Mouse (Mus musculus) limb, embryonic 14.5 days (tissue): ENCODE measurements around the gene Nsg1. TPM values are rescaled to one million over a fixed set of nuclear protein-coding genes. Genes with fewer than 3 reads are reported as not detected.

Source experiments
- ATAC-seq: fragments of 200-750 bp; cut with Nextera tagmentation; 2 replicates; pipeline ENCODE4 v1.8.0; 2017; ENCODE audit warnings: low read depth, moderate number of reproducible peaks, moderate TSS enrichment; ENCODE audit not compliant: low FRiP score
- DNase-seq: peaks from one replicate; pipeline ENCODE4 v3.0.0-alpha.2; 2015; ENCODE audit warnings: low spot score
- H3K27ac ChIP-seq: fragments of 300-500 bp; sonication (generic); replicated peaks from 2 replicates; pipeline ENCODE4 v1.5.1; 2014; ENCODE audit warnings: low read depth, mild to moderate bottlenecking, low read length, moderate library complexity, mixed read lengths
- H3K27me3 ChIP-seq: fragments of 300-500 bp; sonication (generic); 2 replicates; pipeline ENCODE4 v1.6.1; 2014; ENCODE audit warnings: low read length, mixed read lengths; ENCODE audit not compliant: control insufficient read depth, insufficient read depth
- H3K36me3 ChIP-seq: fragments of 300-500 bp; sonication (generic); 2 replicates; pipeline ENCODE4 v1.6.1; 2014; ENCODE audit warnings: mild to moderate bottlenecking, low read length, moderate library complexity, mixed read lengths; ENCODE audit not compliant: control insufficient read depth, insufficient read depth
- H3K4me1 ChIP-seq: fragments of 300-500 bp; sonication (generic); 2 replicates; pipeline ENCODE4 v1.6.1; 2014; ENCODE audit warnings: antibody characterized with exemption, low read length, mixed read lengths; ENCODE audit not compliant: control insufficient read depth, insufficient read depth
- H3K4me2 ChIP-seq: fragments of 300-500 bp; sonication (generic); replicated peaks from 2 replicates; pipeline ENCODE4 v1.6.1; 2014; ENCODE audit warnings: low read depth, mild to moderate bottlenecking, low read length, moderate library complexity; ENCODE audit not compliant: severe bottlenecking
- H3K4me3 ChIP-seq: fragments of 300-500 bp; sonication (generic); replicated peaks from 2 replicates; pipeline ENCODE4 v1.5.1; 2014; ENCODE audit warnings: low read length
- H3K9ac ChIP-seq: fragments of 300-500 bp; sonication (generic); 2 replicates; pipeline ENCODE4 v1.6.1; 2014; ENCODE audit warnings: mild to moderate bottlenecking, low read depth, low read length, moderate library complexity; ENCODE audit not compliant: severe bottlenecking
- H3K9me3 ChIP-seq: fragments of 300-500 bp; sonication (generic); 2 replicates; pipeline ENCODE4 v1.6.1; 2016; ENCODE audit warnings: low read length; ENCODE audit not compliant: control insufficient read depth
- POLR2A ChIP-seq: fragments of 200-500 bp; IDR thresholded peaks from 2 replicates; pipeline ENCODE4 v1.8.0; 2012; ENCODE audit warnings: inconsistent platforms, mild to moderate bottlenecking, moderate library complexity, borderline replicate concordance; ENCODE audit not compliant: insufficient read depth, insufficient read length; ENCODE audit errors: extremely low read depth
- WGBS: fragments of 180-500 bp; shearing (Covaris S2); extraction: QIAGEN DNeasy Blood & Tissue Kit; methylation state at CpG from one replicate; pipeline ENCODE4 v1.1.7; 2014; 5-methylcytosine and 5-hydroxymethylcytosine counted together
- polyA plus RNA-seq, 2 experiments: library from polyadenylated mRNA; depleted of rRNA in 1 of 2; stranded (reverse) in 1 of 2; unstranded in 1 of 2; fragments of >200 nt; fragmentation: Nextera tagmentation in 1 of 2; extraction: Ambion mirVana in 1 of 2; gene quantifications; 2 replicates each; pipeline versions ENCODE4 v1.2.1 to v1.2.3; 2012 to 2014

The Nsg1 gene
- polyA plus RNA-seq, 2 experiments: 34.7 to 151 TPM

DNA sequence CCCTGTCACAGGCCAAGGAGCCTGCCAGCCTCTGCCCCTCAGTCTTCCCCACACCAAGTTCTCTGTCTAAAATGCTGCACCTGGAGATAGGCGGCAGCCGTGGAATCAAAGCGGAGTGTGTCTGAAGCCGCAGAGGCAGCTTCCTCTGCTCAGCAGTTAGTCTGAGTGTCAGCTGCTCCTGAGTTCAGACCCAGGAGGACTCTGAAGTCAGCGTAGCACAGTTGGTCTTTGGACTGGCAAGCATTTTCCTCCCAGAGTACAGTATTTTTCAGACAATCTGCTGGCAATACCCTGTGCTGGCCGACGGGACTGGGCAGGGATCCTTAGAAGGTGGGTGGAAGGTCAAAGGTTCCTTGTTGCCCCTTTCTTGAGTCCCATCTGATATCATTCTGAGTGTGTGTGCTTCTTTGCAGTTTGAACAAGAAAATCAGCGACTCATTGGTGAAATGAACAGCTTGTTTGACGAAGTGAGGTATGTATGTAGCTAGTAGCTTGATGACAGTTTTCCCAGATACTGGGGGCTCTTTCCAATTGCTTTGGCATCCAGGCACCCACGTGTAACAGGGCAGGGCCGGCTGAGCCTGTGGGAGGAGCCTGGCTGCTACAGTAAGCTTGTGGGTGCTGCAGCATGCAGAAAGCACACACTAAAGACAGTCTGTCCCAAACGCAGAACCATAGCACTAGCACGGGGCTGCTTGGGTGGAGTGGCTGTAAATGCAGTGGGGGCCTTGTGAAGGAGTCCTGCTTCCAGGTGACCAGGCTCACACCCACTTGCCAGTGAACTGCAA lies 33.0 kb downstream of the Nsg1 start:
- H3K9ac ChIP-seq: no peak overlapping the region

DNA sequence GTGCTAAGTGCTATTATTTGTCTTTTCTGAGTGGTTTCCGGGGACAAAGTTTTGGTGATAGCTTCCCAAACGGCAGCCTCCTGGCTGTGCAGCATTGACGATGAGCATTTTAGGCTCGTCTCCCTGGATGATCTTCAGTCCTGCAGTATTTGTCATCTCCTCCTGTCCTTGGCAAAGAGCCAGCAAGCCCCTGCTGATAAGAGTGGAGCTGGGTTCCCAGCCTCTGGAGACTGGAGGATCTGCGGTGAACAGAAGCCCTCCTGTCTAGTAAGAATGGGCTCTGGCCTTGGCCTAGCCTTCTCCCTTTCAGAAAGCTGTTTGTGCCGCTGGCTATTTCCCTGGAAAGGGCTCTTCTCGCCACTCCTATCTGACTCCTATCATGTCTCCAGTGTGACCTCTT lies 38.0 kb downstream of the Nsg1 start:
- TF ChIP-seq POLR2A: no peak
- Histone ChIP-seq H3K9me3 (no peaks in the 10 kb centered on the region), H3K27me3 (no peaks in the 10 kb centered on the region), H3K4me3 (no peak overlapping the region), H3K36me3 (peaks cover 29% of the 10 kb centered on the region), H3K4me1 (no peaks in the 10 kb centered on the region), H3K27ac (no peak overlapping the region), H3K4me2 (no peak overlapping the region), H3K9ac (no peak overlapping the region)
- WGBS: 91% methylated on average over 7 of the region's 7 CpGs
- DNase-seq (no peak), ATAC-seq (no peak)

More for the DNA sequence above, 33.0 kb downstream of the Nsg1 start:
- H3K27me3 ChIP-seq: no peaks in the 10 kb centered on the region
- H3K9me3 ChIP-seq: no peaks in the 10 kb centered on the region
- H3K4me2 ChIP-seq: no peak overlapping the region
- peaks cover 37% of the 10 kb centered on the region for H3K36me3 ChIP-seq
- no peak overlapping the region for H3K27ac ChIP-seq
- DNase-seq (no peak), ATAC-seq (no peak)
- TF ChIP-seq POLR2A: no peak
- H3K4me3 ChIP-seq: no peak overlapping the region
- no peaks in the 10 kb centered on the region for H3K4me1 ChIP-seq
- 87% methylated on average over 13 of the region's 13 CpGs for WGBS

- no peak for DNase-seq
- ATAC-seq: no peak
- no peak overlapping the region for H3K9ac ChIP-seq
- H3K4me2 ChIP-seq: no peak overlapping the region
- no peaks in the 10 kb centered on the region for H3K4me1 ChIP-seq
- H3K9me3 ChIP-seq: no peaks in the 10 kb centered on the region
- 92% methylated on average over 5 of the region's 5 CpGs for WGBS
- H3K4me3 ChIP-seq: no peak overlapping the region
- no peaks in the 10 kb centered on the region for H3K27me3 ChIP-seq
- no peak overlapping the region for H3K27ac ChIP-seq
- no peak for TF ChIP-seq POLR2A
- peaks cover 38% of the 10 kb centered on the region for H3K36me3 ChIP-seq
Observed at GRCm38 (mm10) chr5:38119268-38119667, 40.4 kb downstream of the Nsg1 start.

DNA sequence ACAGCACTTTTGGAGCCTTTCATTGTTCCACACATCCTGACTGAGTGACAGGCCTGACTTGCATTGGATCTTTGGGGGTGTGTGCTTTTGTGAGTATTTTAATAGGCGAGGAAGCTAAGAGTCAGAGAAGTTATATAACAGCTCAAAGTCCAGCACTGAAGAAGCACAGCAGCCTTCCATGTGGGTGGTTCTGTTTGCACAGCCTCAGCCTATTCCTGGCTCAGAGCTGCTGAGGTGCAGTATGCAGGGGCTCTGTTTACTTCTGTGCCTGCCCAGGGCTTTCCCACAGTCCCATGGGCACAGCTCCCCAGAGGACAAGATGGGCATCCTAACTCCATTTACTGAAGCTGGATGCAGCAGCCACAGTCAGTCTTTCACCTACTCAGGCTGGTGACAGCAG lies 42.7 kb downstream of the Nsg1 start:
- no peak overlapping the region for H3K4me2 ChIP-seq
- no peaks in the 10 kb centered on the region for H3K27me3 ChIP-seq
- no peak for DNase-seq
- no peaks in the 10 kb centered on the region for H3K4me1 ChIP-seq
- no peak overlapping the region for H3K9ac ChIP-seq
- 75% methylated on average over 1 of the region's 1 CpGs for WGBS
- ATAC-seq: no peak
- TF ChIP-seq POLR2A: no peak
- H3K36me3 ChIP-seq: peaks cover 39% of the 10 kb centered on the region
- H3K27ac ChIP-seq: no peak overlapping the region
- H3K4me3 ChIP-seq: no peak overlapping the region
- H3K9me3 ChIP-seq: no peaks in the 10 kb centered on the region

GRCm38 (mm10) chr5:38114526-38114925 lies 45.2 kb downstream of the Nsg1 start:
- H3K4me2 ChIP-seq: no peak overlapping the region
- TF ChIP-seq POLR2A: no peak
- no peak overlapping the region for H3K9ac ChIP-seq
- 94% methylated on average over 2 of the region's 2 CpGs for WGBS
- no peak overlapping the region for H3K4me3 ChIP-seq
- H3K27ac ChIP-seq: no peak overlapping the region
- DNase-seq (no peak), ATAC-seq (no peak)
- H3K4me1 ChIP-seq: no peaks in the 10 kb centered on the region
- H3K27me3 ChIP-seq: no peaks in the 10 kb centered on the region
- peaks cover 48% of the 10 kb centered on the region for H3K36me3 ChIP-seq
- no peaks in the 10 kb centered on the region for H3K9me3 ChIP-seq
